Mouse (Mus musculus) adrenal gland (tissue): ENCODE results near the gene Ftl1.
"Not testable (repeated sequence)": the region's sequence is repeated elsewhere in the genome, so short reads cannot be mapped to it uniquely, and the experiment has no call there.

Source experiments
- intact Hi-C: fragments of 180-260 bp; cut with DNase I; formaldehyde crosslinking; loops from one replicate; pipeline ENCODE4 v1.15.1; 2025

Gene Ftl1

GRCm38 (mm10) chr7:45478774-45479173, 19.1 kb upstream of the Ftl1 start:
- intact Hi-C loops: loop anchor here (5.0 kb wide), 1 partner anchor 49 kb away; the partner anchor contains the start of genes Plekha4 and Ppp1r15a

DNA sequence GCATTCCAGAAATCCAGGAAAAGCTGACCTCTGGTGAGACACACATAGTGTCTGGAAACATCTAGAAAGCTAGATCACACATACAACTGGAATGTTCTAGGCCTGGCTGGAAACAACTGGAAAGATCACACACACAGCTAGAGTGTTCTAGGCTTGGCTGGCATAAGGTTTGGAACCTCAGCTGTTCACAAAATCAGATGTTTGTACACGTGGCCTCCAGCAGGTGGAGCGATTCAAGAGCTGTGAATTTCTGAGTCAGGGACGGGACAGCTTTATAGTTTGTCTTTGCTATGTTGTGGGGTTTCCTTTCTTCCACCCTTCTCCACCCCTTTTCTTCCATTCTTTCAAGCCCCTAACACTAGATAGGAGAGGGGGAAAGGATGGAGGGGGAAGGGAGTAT, 17.3 kb upstream of the Ftl1 start:
- intact Hi-C loops: loop anchor here (5.0 kb wide), 1 partner anchor 50 kb away; the partner anchor contains the start of genes Plekha4 and Ppp1r15a

DNA sequence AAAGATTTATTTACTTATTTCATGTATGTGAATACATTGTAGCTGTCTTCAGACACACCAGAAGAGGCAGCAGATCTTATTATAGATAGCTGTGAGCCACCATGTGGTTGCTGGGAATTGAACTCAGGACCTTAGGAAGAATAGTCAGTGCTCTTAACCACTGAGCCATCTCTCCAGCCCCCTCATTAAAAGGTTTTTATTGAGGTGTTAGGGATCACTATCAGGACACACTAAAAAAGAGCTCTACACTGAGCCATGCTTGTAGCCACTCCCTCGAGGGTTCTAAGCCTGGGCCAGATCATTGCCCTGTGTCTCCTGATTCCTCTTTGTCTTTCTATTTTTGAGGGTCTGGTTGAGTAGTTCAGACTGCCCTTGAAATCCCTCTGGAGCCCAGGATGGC, 16.8 kb upstream of the Ftl1 start:
- intact Hi-C loops: loop anchor here (5.0 kb wide), 1 partner anchor 51 kb away; the partner anchor contains the start of genes Plekha4 and Ppp1r15a

GRCm38 (mm10) chr7:45475291-45475969, 15.7 kb upstream of the Ftl1 start:
- intact Hi-C loops: loop anchor here (5.0 kb wide), 1 partner anchor 52 kb away; the partner anchor contains the start of genes Plekha4 and Ppp1r15a

GRCm38 (mm10) chr7:45470869-45471268, 11.2 kb upstream of the Ftl1 start:
- intact Hi-C loops: loop anchor here (5.0 kb wide), 1 partner anchor 46 kb away; no protein-coding TSS in a partner anchor

DNA sequence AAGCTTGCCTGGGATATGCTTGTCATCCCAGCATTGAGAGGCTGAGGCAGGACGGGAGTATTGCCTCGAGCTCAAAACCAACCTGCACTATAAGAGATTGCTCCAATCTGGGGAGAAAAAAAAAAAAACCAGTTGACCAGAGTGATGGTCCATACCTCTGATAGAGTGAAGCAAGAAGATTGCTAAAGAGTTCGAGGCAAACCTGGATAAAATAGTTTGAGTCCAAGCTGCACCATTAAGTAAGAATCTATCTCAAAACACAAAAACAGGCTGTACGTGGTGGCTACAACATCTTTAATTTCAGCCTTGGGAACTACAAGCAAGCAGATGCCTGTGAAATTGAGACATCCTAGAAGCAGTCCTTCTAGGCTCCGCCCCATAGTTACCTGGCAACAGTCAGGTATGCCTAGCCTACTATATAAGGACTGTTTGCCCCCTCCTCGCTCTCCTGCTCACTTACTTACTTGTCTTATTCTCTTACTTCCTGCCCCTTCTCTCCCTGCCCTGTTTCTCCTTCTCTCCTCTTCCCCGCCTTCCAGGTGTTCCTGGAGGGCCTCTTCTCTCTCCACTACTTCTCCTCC, 7.5 kb upstream of the Ftl1 start:
- intact Hi-C loops: no loop called here

DNA sequence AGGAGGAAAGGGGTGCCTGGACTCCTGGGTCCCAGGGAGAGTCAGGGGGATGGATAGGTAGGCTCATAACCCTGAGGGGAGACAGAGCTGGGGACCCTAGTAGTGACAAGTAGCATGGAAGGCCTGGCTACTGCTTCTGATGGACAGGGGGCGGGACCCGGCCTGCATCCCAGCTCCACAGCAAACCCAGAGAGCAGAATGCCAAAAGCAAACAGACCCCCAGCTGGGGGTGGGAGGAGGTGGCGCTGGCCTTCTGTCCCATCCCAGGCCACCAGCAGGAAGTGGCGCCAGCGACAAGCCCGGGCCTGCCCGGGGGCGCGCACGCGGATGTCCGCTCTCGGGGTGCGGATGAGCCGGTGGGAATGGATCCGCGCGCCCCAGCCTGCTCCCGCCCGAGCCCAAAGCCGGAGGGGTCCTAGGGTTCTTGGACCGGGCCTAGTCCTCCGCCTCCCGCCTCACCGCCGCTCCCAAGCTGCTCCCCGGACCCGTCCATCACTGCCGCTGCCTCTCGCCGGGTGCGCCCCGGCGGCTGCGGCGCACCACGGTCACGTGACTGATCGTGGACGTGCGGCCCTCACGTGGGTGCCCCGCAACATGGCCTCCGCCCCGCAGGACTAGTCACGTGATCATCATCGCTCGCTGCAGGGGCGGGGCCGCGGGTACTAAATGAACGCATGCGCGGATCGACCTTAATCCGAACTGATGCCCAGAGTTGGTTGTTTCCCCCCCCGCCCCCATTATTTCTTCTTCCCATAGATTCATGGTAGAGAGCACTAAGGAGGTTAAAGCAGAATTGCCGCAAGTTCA, 6.8 kb upstream of the Ftl1 start, which contains the start of gene Bax:
Gene Bax, minus strand, starts transcription at position 616 of the 807 bp plus-strand sequence.
- intact Hi-C loops: no loop called here

- intact Hi-C loops: no loop called here
Measured at GRCm38 (mm10) chr7:45465549-45465948, 5.9 kb upstream of the Ftl1 start.

DNA sequence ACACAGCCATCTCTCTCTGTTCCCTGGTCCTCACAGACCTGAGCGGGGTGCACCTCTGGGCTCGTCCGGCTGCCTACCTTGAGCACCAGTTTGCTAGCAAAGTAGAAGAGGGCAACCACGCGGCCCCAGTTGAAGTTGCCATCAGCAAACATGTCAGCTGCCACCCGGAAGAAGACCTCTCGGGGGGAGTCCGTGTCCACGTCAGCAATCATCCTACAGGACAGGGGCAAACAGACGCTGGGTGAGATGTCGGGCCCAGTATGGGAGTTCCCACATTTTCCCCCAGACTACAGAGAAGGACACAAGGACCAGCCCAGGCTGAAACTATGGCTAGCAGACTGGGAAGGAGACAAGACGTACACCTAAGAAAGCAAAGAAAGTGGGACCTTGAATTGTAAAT, 5.4 kb upstream of the Ftl1 start:
- intact Hi-C loops: no loop called here

GRCm38 (mm10) chr7:45463987-45464778, 4.5 kb upstream of the Ftl1 start:
- intact Hi-C loops: no loop called here

DNA sequence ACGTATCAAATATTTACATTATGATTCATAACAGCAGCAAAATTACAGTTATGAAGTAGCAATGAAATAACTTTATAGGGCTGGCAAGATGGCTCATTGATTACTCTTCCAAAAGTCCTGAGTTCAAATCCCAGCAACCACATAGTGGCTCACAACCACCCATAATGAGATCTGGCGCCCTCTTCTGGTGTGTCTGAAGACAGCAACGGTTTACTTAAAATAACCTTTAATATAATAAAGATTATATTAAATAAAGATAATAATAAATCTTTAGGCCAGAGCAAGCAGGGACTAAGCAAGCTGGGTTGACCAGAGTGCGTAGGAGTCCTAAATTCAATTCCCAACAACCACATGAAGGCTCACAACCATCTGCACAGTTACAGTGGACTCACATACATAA, 3.2 kb upstream of the Ftl1 start:
- intact Hi-C loops: not testable (repeated sequence)

DNA sequence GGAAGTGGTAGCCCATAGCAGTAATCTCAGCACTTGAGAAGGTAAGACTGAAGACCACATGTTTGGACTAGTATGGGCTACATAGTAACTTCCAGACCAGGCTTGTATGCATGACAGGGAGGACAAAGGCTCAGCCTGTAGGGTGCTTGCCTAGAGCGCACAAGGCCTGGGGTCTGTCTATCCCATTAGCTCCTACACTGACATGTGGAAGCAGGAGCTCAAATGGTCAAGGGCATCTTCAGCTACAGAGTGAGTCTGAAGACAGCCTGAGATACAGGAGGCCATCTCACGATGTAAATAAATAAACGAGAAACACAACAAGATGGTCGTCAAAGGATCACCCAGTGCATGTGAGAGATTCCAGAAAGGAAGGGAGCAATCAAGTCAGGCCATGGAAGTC, 2.6 kb upstream of the Ftl1 start:
- intact Hi-C loops: no loop called here

DNA sequence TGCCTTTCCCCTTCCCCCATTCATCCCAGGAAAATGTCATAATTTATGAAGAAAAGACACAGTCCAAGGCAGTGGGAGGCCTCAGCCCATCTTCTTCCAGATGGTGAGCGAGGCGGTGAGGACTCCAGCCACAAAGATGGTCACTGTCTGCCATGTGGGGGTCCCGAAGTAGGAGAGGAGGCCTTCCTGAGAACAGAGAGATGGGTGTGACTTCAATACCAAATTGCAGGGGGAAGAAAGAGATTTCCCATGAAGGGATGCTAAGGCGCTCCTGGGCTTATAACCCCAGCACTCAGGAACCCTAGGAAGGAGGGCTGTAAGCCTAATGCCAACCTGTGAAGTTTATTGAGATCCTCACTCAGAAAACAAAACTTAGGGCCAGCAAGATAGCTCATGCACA, 2.1 kb upstream of the Ftl1 start:
- intact Hi-C loops: no loop called here

DNA sequence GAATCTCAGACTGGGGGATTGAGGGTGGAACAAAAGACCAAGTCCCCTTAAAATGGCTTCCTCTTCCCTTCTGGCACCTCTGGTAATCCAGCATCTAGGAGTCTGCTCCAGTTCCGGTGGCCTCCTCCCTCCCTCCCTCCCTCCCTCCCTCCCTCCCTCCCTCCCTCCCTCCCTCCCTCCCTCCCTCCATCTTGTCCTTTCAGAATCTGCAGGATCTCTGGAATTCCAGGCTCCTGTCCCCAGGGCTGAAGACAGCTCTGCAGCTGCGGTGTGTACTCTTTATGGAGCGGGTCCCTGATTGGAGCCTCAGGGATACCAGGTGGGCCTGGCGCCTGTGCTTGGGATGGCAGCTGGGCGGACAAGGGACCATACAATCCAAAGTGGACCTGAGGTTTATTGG, 1.6 kb upstream of the Ftl1 start:
- intact Hi-C loops: no loop called here

GRCm38 (mm10) chr7:45460860-45461314, 1.2 kb upstream of the Ftl1 start:
- intact Hi-C loops: no loop called here

GRCm38 (mm10) chr7:45460377-45460776, 693 bp upstream of the Ftl1 start:
- intact Hi-C loops: no loop called here

- intact Hi-C loops: no loop called here
Measured at GRCm38 (mm10) chr7:45458748-45459563, 728 bp downstream of the Ftl1 start.

DNA sequence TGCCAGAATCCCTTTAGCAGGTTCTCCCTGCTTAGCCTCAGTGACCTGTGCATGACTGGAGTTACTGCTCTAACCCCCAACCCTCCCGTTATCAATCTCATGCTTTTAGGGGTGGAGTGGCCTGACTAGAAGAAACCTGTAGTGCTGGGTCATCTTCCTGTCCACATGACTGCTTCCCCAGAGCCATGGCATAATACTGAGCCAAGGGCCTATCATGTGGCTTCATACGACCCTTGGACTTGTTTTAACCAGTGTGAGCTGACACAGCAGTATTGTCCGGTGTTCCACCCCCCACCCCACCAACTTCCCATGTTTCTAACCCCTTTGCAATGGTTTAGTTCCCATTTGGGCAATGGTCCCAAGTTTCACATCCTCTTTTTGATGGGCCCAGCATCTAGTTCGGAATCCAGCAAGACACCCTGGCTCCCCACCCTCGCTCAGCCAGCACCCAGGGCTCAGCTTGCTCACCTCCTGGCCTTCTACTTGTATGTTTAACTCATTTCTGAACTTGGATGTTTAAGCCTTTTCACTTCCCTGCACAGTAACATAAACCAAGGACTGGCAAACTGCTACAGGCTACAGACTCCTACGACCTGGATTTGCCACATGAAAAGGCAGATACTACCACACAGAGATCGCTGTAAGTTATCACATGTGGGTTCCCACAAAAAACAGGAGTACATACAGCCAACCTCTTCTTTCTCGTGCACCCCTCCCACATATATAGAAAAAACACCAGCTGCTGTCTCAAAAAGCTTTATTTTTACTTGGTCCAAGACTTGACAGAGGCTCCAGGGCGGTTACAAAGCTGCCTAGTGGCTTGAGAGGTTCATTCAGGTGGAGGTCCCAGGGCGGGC, 2.3 kb downstream of the Ftl1 start:
- intact Hi-C loops: no loop called here

DNA sequence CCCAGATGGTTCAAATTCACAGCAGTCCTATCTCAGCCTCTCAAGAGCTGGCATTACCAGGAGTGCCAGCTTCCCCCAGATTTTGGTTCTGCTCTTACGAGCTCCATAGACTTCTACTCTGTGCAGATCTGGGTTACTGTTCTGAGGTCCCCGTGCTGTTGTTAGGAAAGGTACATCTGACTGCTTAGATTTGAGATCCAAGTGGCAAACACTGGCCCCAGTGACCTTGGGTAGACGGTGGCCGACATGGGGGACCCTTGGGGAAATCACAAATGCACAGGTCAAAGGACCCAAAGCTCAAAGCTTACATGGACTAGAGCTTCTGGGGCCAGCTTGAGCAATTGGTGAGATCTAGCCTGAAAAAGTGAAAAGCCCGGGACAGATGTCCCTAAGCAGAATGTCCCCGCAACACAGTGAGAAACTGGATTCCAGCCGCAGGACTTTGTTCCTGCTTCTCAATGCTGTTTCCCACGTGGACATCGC, 2.9 kb downstream of the Ftl1 start:
- intact Hi-C loops: no loop called here
